Mouse (Mus musculus): ENCODE measurements around the gene Krtap4-1. TPM values are rescaled to one million over a fixed set of nuclear protein-coding genes. Genes with fewer than 3 reads are reported as not detected.

The Krtap4-1 gene
- not detected for polyA plus RNA-seq (2017; shearing (Covaris generic))

DNA sequence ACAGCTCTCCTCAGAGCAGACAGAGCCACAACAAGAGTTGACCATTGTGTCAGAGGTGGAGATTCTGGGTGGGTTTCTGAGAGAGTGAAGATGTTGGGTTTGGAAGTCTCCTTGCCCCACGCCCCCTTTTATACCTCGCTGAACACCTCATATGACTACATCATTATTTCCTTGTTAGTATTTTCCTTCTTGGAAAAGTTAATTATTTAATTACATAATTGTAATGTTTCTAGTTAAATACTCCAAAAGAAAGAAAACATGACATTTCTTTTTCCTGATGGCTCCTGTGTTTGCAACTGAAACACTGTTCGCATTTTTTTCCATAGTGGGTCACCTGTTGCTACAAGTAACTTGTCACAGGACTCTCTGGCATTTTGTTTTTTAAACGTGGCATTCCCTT lies at the start of gene Krtap4-1:
Gene Krtap4-1 (minus strand): TSS at position 101 of the 400 bp plus-strand sequence.

DNA sequence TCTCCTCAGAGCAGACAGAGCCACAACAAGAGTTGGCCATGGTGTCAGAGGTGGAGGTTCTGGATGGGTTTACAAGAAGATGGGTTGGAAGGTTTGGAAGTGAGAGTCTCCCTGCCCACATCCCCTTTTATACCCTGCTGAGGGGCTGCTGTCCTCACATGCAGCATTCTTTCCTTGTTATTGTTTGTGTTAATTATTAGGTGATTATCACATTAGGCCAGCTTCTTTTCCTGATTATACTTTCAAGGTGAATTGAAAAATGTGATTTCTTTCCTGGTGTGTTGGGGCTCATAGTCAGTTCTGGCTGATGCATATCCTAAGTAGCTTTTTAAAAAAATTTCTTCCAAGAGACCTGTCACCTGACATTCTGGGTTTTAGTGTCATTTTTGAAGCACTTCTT lies 37.8 kb upstream of the Krtap4-1 start, which contains the start of gene Krtap4-6:
Gene Krtap4-6 (minus strand): TSS at position 101 of the 400 bp plus-strand sequence.

DNA sequence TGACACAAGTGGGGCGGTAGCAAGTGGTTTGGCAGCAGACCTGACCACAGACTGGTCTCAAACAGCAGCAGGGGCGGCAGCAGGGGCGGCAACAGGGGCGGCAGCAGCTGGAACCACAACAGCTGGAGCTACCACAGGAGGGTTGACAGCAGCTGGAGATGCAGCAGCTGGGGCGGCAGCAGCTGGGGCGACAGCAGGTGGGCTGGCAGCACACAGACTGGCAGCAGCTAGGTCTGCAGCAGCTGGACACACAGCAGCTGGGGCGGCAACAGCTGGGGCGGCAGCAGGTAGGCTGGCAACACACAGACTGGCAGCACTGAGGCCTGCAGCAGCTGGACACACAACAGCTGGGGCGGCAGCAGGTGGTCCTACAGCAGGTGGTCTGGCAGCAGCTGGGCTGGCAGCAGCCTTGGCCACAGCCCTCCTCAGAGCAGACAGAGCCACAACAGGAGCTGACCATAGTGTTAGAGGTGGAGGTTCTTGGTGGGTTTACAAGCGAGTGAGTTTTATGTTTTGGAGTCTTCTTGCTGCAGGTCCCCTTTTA lies 30.5 kb upstream of the Krtap4-1 start, which contains the start of gene Gm11563:
Gene Gm11563 (minus strand): TSS at position 494 of the 544 bp plus-strand sequence.

DNA sequence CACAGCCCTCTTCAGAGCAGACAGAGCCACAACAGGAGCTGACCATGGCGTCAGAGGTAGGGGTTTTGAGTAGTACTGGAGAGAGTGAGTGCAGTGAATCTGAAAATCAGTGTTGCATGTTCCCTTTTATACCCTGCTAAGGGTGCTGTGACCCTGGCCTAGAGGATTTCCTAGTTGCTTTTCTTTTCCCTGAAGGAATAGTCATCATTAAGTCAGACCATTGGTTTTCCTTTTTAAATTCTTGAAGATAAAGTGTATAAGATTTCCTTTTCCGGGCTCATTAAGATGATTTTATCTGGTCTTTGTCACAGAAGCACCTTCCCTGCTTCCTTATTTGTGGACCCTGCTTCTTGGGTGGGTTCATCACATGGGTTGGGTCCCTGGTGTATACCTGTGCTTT lies 22.1 kb upstream of the Krtap4-1 start, which contains the start of gene Gm11555:
Gene Gm11555 (minus strand): TSS at position 101 of the 400 bp plus-strand sequence.

DNA sequence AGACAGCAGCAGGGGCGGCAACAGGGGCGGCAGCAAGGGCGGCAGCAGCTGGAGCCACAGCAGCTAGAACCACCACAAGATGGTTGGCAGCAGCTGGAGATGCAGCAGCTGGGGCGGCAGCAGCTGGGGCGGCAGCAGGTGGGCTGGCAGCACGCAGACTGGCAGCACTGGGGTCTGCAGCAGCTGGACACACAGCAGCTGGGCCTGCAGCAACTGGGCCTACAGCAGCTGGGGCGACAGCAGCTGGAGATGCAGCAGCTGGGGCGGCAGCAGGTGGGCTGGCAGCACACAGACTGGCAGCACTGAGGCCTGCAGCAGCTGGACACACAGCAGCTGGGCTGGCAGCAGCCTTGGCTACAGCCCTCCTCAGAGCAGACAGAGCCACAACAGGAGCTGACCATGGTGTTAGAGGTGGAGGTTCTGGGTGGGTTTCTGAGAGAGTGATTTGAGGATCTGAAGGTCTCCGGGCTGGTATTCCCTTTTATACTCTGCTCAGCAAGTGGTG lies 15.6 kb upstream of the Krtap4-1 start, which contains the start of gene Krtap4-7:
Gene Krtap4-7 (minus strand): TSS at position 455 of the 505 bp plus-strand sequence.

DNA sequence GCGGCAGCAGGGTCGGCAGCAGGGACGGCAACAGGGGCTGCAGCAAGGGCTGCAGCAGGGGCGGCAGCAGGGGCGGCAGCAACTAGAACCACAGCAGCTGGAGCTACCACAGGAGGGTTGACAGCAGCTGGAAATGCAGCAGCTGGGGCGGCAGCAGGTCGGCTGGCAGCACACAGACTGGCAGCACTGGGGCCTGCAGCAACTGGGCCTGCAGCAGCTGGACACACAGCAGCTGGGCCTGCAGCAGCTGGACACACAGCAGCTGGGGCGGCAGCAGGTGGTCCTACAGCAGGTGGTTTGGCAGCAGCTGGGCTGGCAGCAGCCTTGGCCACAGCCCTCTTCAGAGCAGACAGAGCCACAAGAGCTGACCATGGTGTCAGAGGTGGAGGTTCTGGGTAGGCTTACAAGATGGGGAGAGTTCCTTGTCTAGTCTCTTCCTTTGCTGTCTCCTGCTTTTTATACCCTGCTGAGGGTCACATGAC lies 6.7 kb upstream of the Krtap4-1 start, which contains the start of gene Krtap4-2:
Gene Krtap4-2 (minus strand): TSS at position 432 of the 482 bp plus-strand sequence.

DNA sequence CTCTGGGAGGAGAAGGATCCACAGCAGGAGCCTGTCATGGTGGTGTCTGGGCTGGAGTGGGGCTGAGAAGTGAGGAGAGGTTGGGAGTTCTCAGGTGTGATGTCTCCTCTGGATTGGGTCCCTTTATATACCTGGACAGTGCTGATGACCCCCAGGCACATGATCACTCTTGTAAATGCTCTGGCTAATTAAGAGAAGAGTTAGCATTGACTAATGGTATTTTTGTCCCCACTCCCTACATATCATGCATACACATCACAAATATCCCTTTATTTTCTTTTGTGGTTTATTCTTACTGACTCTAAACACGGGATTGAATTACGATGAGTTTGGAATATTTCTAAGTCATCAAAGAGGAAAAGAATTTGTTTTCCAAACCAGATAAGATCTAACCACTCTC lies 7.7 kb downstream of the Krtap4-1 start, which contains the start of gene Gm11562:
Gene Gm11562 (minus strand): TSS at position 101 of the 400 bp plus-strand sequence.

DNA sequence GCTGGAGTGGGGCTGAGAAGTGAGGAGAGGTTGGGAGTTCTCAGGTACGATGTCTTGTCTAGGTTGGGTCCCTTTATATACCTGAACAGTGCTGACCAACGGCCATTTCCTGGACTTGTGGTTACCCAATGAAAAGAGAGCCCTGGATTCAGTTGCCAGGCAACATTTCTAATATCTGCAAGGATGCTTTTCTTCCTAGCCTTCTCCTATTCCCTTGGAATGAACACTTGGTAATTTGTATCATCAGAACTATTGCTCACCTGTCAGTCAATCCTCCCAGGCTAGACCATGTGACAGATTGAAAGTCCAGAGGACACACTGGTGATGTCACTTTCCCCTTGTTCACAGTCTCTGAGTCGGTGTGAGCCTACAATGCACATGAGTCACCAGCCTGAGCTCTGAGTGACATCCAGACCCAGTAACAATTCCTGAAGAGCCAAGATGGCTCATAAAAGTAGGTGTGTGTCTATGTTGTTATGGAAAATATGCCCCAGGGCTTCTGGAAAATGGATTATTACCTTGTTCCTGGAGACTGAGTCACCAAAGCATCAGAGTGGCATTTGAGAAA lies 13.2 kb downstream of the Krtap4-1 start, which contains the start of gene Krtap2-4:
Gene Krtap2-4 (minus strand): TSS at position 51 of the 568 bp plus-strand sequence.

DNA sequence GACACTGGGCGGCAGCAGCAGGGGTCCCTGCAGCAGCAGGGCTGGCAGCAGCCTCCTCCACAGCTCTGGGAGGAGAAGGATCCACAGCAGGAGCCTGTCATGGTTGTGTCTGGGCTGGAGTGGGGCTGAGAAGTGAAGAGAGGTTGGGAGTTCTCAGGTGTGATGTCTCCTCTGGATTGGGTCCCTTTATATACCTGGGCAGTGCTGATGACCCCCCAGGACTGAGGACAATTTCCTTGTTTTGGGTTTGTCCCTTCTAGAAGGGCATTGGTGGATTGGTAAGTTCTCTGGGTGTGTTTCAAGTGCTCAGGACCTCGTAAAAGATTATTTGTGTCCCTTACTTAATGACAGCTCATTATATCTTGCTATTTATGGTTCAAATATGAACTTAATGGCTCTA lies 17.9 kb downstream of the Krtap4-1 start, which contains the start of gene Gm11937:
Gene Gm11937 (minus strand): TSS at position 101 of the 400 bp plus-strand sequence.

DNA sequence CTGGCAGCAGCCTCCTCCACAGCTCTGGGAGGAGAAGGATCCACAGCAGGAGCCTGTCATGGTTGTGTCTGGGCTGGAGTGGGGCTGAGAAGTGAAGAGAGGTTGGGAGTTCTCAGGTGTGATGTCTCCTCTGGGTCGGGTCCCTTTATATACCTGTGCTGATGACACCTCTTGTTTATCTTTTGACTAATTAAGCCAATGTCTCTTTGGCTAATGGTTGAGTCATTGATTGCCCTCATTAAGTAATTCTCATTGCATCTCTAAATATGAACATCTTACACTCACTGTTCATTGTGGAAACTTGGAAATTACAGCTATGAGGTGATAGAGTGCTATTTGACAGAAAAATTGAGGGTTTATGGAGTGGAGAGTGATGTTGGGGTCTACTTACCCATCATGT lies 24.8 kb downstream of the Krtap4-1 start, which contains the start of gene Gm11938:
Gene Gm11938 (minus strand): TSS at position 101 of the 400 bp plus-strand sequence.

DNA sequence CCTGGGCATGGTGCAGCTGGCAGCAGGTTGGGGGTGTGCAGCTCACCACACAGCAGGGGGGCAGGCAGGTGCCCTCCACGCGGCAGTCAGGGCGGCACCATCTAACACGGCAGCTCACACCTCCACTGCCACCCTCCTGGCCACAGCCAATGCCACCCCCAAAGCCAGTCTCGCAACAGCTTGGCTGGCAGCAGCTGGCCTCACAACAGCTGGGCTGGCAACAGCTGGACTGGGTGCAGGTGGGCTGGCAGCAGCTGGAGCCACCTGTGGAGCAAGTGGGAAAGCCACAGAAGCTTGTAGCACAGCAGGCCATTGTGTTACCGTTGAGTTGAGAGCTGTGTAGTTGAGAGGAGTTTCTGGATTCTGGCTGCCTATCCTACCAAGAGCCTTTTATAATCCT lies 30.3 kb downstream of the Krtap4-1 start, which contains the start of gene Krtap9-3:
Gene Krtap9-3 (minus strand): TSS at position 364 of the 400 bp plus-strand sequence.

DNA sequence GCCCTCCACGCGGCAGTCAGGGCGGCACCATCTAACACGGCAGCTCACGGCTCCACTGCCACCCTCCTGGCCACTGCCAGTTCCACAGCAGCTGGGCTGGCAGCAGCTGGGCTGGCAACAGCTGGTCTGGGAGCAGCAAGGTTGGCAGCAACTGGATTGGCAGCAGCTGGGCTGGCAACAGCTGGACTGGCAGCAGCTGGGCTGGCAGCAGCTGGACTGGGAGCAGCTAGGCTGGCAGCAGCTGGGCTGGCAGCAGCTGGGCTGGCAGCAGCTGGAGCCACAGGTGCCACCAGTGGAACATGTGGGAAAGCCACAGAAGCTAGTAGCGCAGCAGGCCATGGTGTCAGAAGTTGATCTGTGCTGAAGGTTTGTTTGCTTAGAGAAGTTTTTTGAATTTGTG lies 37.1 kb downstream of the Krtap4-1 start, which contains the start of gene Krtap1-3:
Gene Krtap1-3 (minus strand): TSS at position 359 of the 400 bp plus-strand sequence.

DNA sequence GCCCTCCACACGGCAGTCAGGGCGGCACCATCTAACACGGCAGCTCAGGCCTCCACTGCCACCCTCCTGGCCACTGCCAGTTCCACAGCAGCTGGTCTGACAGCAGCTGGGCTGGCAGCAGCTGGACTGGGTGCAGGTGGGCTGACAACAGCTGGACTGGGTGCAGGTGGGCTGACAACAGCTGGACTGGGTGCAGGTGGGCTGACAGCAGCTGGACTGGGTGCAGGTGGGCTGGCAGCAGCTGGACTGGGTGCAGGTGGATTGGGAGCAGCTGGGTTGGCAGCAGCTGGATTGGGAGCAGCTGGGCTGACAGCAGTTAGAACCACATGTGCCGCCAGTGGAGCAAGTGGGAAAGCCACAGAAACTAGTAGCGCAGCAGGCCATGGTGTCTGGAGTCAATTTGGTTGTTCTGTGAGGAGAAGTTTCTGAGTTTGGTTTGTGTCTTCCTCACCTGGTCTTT lies 44.8 kb downstream of the Krtap4-1 start, which contains the start of gene Krtap1-4:
Gene Krtap1-4 (minus strand): TSS at position 410 of the 460 bp plus-strand sequence.

DNA sequence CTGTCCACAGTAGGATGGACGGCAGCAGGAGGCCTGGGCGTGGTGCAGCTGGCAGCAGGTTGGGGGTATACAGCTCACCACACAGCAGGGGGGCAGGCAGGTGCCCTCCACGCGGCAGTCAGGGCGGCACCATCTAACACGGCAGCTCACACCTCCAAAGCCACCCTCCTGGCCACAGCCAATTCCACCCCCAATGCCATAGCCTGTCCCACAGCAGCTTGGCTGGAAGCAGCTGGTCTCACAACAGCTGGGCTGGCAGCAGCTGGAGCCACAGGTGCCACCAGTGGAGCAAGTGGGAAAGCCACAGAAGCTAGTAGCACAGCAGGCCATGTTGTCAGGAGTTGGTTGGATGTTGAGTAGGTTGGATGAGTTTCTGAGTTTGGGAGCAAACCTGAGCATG lies 47.4 kb downstream of the Krtap4-1 start, which contains the start of gene Krtap1-5:
Gene Krtap1-5 (minus strand): TSS at position 381 of the 400 bp plus-strand sequence.

Other genes starting within 250 kb of the Krtap4-1 start
- 15.0 TPM for gene Krt10, start 238.9 kb downstream of the Krtap4-1 start, polyA plus RNA-seq (2017; shearing (Covaris generic))
- not detected for gene Krt12, start 206.0 kb downstream of the Krtap4-1 start, polyA plus RNA-seq (2017; shearing (Covaris generic))
- gene Krt20, start 190.1 kb downstream of the Krtap4-1 start, polyA plus RNA-seq (2017; shearing (Covaris generic)) = not detected
- gene Krt23, start 135.1 kb downstream of the Krtap4-1 start, polyA plus RNA-seq (2017; shearing (Covaris generic)) = not detected
- gene Krt39, start 106.9 kb downstream of the Krtap4-1 start, polyA plus RNA-seq (2017; shearing (Covaris generic)) = not detected
- not detected for gene Krt40, start 85.1 kb downstream of the Krtap4-1 start, polyA plus RNA-seq (2017; shearing (Covaris generic))
- not detected for gene Krtap3-3, start 77.4 kb downstream of the Krtap4-1 start, polyA plus RNA-seq (2017; shearing (Covaris generic))
- gene Krtap3-2, start 71.4 kb downstream of the Krtap4-1 start, polyA plus RNA-seq (2017; shearing (Covaris generic)) = not detected
- not detected for gene Gm11939, start 68.8 kb downstream of the Krtap4-1 start, polyA plus RNA-seq (2017; shearing (Covaris generic))
- gene Krtap3-1, start 61.6 kb downstream of the Krtap4-1 start, polyA plus RNA-seq (2017; shearing (Covaris generic)) = not detected
- gene Krtap1-5, start 47.2 kb downstream of the Krtap4-1 start, polyA plus RNA-seq (2017; shearing (Covaris generic)) = not detected
- gene Krtap1-4, start 44.6 kb downstream of the Krtap4-1 start, polyA plus RNA-seq (2017; shearing (Covaris generic)) = not detected
- not detected for gene Krtap1-3, start 36.9 kb downstream of the Krtap4-1 start, polyA plus RNA-seq (2017; shearing (Covaris generic))
- gene Krtap9-3, start 30.1 kb downstream of the Krtap4-1 start, polyA plus RNA-seq (2017; shearing (Covaris generic)) = not detected
- gene Gm11938, start 24.9 kb downstream of the Krtap4-1 start, polyA plus RNA-seq (2017; shearing (Covaris generic)) = not detected
- not detected for gene Gm11937, start 18.0 kb downstream of the Krtap4-1 start, polyA plus RNA-seq (2017; shearing (Covaris generic))
- not detected for gene Krtap2-4, start 13.4 kb downstream of the Krtap4-1 start, polyA plus RNA-seq (2017; shearing (Covaris generic))
- gene Gm11562, start 7.8 kb downstream of the Krtap4-1 start, polyA plus RNA-seq (2017; shearing (Covaris generic)) = not detected
- gene Krtap4-2, start 6.8 kb upstream of the Krtap4-1 start, polyA plus RNA-seq (2017; shearing (Covaris generic)) = not detected
- not detected for gene Krtap4-7, start 15.9 kb upstream of the Krtap4-1 start, polyA plus RNA-seq (2017; shearing (Covaris generic))
- not detected for gene Gm11555, start 22.0 kb upstream of the Krtap4-1 start, polyA plus RNA-seq (2017; shearing (Covaris generic))
- not detected for gene Gm11563, start 30.7 kb upstream of the Krtap4-1 start, polyA plus RNA-seq (2017; shearing (Covaris generic))
- gene Krtap4-6, start 37.7 kb upstream of the Krtap4-1 start, polyA plus RNA-seq (2017; shearing (Covaris generic)) = not detected
- gene Gm14190, start 62.5 kb upstream of the Krtap4-1 start, polyA plus RNA-seq (2017; shearing (Covaris generic)) = not detected
- gene Gm14180, start 106.1 kb upstream of the Krtap4-1 start, polyA plus RNA-seq (2017; shearing (Covaris generic)) = not detected
- gene Gm11595, start 144.7 kb upstream of the Krtap4-1 start, polyA plus RNA-seq (2017; shearing (Covaris generic)) = not detected
- gene Krtap4-8, start 152.5 kb upstream of the Krtap4-1 start, polyA plus RNA-seq (2017; shearing (Covaris generic)) = not detected
- not detected for gene Krtap4-9, start 157.0 kb upstream of the Krtap4-1 start, polyA plus RNA-seq (2017; shearing (Covaris generic))
- not detected for gene Gm11596, start 165.2 kb upstream of the Krtap4-1 start, polyA plus RNA-seq (2017; shearing (Covaris generic))
- gene Gm11569, start 170.7 kb upstream of the Krtap4-1 start, polyA plus RNA-seq (2017; shearing (Covaris generic)) = not detected
- not detected for gene Gm11554, start 176.2 kb upstream of the Krtap4-1 start, polyA plus RNA-seq (2017; shearing (Covaris generic))
- gene Krtap4-13, start 181.7 kb upstream of the Krtap4-1 start, polyA plus RNA-seq (2017; shearing (Covaris generic)) = not detected
- gene Gm11564, start 187.4 kb upstream of the Krtap4-1 start, polyA plus RNA-seq (2017; shearing (Covaris generic)) = not detected
- gene 2300003K06Rik, start 209.8 kb upstream of the Krtap4-1 start, polyA plus RNA-seq (2017; shearing (Covaris generic)) = not detected
- not detected for gene Krtap4-16, start 223.4 kb upstream of the Krtap4-1 start, polyA plus RNA-seq (2017; shearing (Covaris generic))
- not detected for gene Gm11568, start 229.7 kb upstream of the Krtap4-1 start, polyA plus RNA-seq (2017; shearing (Covaris generic))
- not detected for gene Gm11559, start 236.2 kb upstream of the Krtap4-1 start, polyA plus RNA-seq (2017; shearing (Covaris generic))
- not detected for gene Krtap9-1, start 245.2 kb upstream of the Krtap4-1 start, polyA plus RNA-seq (2017; shearing (Covaris generic))